Mouse (Mus musculus) right cerebral cortex, postnatal 14 days (tissue): ENCODE measurements around the gene Gm14569.

Experiments used
- DNase-seq: peaks from one replicate; pipeline ENCODE4 v3.0.0; 2022

Gm14569 gene

GRCm38 (mm10) chrX:36491730-36492129 lies at the start of gene Gm14569:
TSS of gene Gm14569 (minus strand) at chrX:36491830.
- no peak for DNase-seq

DNA sequence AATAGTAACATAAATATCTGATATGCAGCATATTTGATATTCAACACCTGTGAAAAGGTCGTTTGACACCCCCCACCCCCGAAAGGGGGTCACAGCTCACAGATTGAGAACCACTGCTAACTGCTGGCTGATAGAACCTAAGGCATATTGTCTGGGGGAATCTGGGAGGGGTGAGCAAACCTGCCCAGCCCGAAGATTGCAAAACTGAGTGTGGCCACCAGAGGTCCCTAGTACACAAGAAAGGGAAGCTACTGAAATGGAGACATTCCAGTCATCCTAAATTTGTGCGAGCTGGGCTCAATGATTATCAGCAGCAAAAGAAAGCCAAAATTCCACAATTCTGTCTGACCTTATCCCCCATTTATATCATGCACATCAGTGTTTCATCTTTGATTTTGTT lies 42.9 kb upstream of the Gm14569 start:
- peak; percentile 79 for DNase-seq

- DNase-seq = no peak
Observed at GRCm38 (mm10) chrX:36533744-36534143, 42.1 kb upstream of the Gm14569 start.

DNA sequence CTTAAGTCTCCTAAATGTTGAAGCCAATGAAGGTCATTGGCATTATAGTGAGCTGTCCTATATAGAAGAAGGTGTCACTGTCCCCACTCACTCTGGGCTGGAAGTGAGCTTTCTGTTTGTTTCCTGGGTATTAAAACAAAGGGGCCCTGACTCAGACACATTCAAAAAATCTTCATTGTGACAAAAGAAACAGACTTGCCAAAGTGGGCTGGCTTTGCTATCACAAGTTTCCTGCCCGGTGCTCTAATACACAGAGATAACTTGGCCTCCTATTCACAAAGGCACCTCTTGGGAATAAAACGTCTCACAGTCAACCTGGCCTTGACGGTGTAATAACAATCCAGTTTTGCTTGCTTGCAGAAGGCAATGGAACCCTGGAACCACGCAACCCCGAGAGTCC lies 38.6 kb upstream of the Gm14569 start:
- no peak for DNase-seq

DNA sequence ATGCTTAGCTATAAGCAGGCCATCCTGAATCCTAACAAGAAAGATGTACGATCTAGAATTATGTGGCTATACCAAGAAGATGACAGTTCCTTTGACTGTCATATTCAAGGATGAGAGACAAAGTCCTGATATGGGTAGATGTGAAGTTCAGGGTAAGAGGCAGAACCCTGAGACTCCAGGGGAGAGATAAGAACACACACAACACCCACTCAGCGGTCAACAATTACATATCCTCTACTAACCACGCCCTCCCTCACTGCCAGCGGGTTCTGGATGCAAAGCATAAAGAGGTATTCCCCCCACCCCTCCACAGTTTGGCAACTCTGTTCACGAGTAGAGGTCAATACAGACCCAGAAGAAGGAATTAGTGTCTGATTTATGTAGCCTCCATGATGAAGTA lies 32.1 kb upstream of the Gm14569 start:
- no peak for DNase-seq

DNA sequence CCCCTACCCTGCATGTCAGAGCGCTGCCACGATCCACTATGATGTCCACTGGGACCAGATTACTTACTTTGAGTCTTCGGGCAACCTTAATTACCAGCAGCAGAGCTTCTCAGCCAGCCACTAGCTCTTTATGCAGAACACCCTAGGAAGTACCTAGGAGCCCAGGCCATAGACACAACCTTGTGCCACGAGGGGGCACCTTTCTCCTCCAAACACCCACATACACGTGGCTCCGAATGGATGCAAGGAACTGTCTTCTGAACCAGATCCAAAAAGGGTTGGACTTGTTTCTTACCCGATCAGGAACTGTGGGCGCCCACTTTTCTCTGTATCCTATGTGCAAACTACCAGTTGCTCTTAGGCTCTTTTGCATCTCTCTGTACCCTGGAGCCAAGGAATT lies 22.1 kb upstream of the Gm14569 start:
- DNase-seq = no peak

GRCm38 (mm10) chrX:36513231-36513630 lies 21.6 kb upstream of the Gm14569 start:
- no peak for DNase-seq

DNA sequence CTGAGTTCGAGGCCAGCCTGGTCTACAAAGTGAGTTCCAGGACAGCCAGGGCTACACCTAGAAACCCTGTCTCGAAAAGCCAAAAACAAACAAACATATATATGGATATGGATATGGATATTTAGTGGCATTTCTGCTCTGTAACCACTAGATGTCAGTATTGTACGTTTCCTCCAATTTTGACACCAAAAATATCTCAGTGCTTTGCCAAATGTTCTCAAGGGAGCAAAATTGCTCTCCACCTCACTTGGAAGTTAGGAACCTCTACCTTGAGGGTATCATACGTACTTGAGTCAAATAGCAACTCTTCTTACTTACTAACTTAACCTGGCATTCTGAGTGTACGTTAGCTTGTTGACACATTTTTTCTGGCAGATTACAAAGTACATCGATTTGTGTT lies 15.2 kb upstream of the Gm14569 start:
- no peak for DNase-seq

DNA sequence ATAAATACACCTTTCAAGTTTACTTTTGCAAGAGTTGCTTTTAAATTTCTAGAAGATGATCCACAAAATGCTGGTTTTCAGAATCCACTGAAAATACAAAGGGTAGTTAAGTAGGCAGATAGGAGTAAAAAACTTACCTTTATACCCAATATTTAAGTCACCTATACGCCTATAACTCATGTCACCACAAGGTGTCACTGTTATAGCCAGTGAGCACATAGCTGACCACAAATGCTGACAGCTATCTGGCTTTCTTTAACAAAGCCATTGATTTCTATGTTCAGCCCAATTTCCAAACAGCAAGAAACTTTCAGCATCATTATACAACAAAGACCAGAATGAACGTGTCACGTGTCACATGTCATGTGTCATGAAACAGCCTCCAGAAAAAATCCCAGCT lies 2.1 kb downstream of the Gm14569 start:
- DNase-seq = no peak

- DNase-seq = no peak
Observed at GRCm38 (mm10) chrX:36487996-36488395, 3.6 kb downstream of the Gm14569 start.

GRCm38 (mm10) chrX:36474873-36475272 lies 16.8 kb downstream of the Gm14569 start:
- no peak for DNase-seq

DNA sequence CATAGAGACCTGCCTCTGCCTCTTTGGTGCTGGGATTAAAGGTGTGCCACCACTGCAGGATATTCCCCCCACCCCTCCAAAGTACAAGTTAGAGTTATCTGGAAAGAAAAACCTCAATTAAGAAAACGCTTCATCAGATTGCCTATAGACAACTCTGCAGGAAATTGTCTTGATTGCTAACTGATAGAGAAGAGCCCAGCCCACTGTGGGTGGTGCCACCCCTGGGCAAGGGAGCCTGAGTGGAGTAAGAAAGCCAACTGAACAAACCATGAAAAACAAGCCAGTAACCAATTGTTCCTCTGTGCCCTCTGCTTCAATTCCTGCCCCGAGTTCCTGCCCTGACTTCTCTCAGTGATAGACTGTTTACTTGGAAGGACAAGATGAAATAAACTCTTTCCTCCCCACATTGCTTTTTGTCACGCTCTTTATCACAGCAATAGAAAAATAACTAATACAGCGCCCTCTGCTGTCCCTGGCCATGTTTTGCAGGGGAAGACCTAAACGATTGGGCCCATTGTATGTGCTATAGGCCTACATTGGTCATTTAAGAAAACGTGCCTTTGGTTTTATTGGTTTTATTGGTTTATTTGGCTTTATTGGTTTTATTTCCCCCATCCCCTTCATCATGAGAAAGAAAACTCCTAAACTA lies 17.4 kb downstream of the Gm14569 start:
- DNase-seq = no peak

DNA sequence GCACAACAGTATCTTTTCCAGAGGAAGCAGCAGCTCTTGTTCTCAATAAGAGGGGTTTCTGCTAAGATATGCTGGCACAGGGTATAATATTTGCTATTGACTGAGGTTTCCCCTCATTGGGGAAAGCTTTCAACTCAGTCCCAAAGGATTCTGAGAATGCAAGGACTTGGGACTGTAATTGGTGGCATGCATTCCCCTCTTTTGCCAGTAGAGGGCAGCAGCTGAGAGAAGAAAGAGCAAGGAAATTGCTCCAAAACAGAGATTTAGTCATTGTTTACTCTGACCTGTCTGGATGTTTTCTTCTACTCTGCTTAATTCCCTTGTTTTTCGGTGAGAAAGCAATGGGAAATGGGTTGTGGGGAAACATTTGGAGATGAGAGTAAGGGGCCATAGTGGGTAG lies 35.6 kb downstream of the Gm14569 start:
- peak; percentile 16 for DNase-seq

GRCm38 (mm10) chrX:36437932-36438331 lies 53.7 kb downstream of the Gm14569 start:
- no peak for DNase-seq

DNA sequence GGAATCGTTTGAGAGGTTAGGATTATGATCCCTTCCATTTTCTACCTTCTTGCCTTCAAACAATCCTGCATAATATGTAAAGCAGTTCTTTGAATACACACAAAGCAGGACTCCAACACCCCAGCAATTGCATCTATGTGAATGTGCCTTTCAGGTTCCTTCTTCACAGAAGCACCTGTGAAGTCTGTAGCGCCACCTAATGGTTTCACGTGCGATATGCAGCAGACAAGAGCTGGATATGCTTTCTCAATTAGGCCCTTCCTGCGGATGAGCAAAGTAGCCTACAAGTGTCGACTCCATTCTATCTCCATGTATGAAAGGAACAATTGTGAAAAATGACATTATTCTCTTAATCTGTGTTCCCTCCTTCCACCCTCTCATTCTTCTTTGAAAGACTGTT lies 56.6 kb downstream of the Gm14569 start:
- no peak for DNase-seq

- DNase-seq = no peak
Observed at GRCm38 (mm10) chrX:36419153-36419552, 72.5 kb downstream of the Gm14569 start.

DNA sequence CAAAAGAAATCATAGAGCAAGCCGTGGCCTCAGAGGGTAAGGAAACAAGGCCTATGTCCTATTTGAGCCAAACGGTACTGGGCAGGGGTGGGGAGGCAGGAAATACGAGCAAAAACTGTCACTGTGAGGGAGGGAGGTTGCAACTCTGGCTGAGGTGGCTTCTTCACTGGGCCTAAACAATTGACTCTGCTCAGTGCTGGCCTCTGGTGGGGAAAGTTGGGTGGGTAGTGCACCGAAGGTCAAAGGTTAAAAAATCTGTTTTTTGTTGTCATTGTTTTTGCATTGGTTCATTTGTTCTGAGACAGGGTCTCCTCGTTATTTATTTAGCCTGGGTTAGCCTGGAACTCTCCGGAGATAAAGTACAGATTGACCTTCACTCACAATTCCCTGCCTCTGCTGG lies 89.3 kb downstream of the Gm14569 start:
- DNase-seq = no peak

GRCm38 (mm10) chrX:36400980-36401379 lies 90.7 kb downstream of the Gm14569 start, which contains the start of gene Gm6268:
TSS of gene Gm6268 (plus strand) at chrX:36401280.
- no peak for DNase-seq

DNA sequence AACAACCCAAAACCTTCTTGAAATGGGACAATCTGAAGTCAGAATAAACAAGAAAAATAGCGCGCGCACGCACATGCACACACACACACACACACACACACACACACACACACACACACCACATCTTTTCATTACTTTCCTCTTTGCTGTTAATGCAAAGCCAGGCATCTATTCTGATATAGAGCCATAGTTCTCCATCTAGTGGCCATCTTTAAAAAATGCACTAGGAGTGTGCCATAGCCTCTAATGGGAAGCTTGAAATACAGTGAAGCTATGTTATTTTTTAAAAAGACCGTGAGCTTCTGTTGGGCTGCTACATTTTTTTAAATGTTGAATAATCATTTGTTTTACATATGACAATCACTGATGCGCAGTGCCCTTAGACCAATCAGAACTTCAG lies 98.4 kb downstream of the Gm14569 start:
- DNase-seq = no peak

DNA sequence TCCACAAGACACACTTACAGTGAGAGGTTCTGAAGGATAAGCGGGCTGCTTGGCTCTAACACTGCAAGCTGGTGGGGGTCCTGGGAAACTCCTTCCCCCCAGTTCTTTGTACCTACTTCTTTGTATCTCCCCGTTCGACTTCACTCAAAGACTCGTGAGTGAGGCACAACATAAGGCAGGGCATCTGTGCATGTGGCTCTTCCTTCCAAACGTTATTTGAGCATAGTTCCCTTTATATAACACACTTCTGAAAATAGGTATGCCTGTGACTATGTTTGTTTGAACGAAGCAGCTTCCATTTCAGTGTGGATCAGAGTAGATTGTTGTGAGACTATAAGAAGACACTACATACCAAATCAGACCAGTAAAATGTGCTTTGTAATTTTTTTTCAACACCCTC lies 99.0 kb downstream of the Gm14569 start:
- no peak for DNase-seq

- DNase-seq = no peak
Observed at GRCm38 (mm10) chrX:36390503-36390902, 101.1 kb downstream of the Gm14569 start.

- peak; percentile 11 for DNase-seq
Observed at GRCm38 (mm10) chrX:36389971-36390370, 101.7 kb downstream of the Gm14569 start.

GRCm38 (mm10) chrX:36385340-36385739 lies 106.3 kb downstream of the Gm14569 start:
- DNase-seq = no peak
